Mouse (Mus musculus) cortical plate, adult 2 months (tissue): Measurements from ENCODE around the gene Lhx5.

Experiments
- CTCF ChIP-seq: fragments of 200-500 bp; IDR thresholded peaks from 2 replicates; pipeline ENCODE4 v1.5.1; 2011; ENCODE audit warnings: mild to moderate bottlenecking, control low read depth, low read length; ENCODE audit not compliant: insufficient read depth; ENCODE audit errors: extremely low read depth
- POLR2A ChIP-seq: fragments of 200-500 bp; IDR thresholded peaks from 2 replicates; pipeline ENCODE4 v1.6.1; 2011; ENCODE audit warnings: mild to moderate bottlenecking, low read length, control low read depth; ENCODE audit not compliant: insufficient read depth; ENCODE audit errors: extremely low read depth

DNA sequence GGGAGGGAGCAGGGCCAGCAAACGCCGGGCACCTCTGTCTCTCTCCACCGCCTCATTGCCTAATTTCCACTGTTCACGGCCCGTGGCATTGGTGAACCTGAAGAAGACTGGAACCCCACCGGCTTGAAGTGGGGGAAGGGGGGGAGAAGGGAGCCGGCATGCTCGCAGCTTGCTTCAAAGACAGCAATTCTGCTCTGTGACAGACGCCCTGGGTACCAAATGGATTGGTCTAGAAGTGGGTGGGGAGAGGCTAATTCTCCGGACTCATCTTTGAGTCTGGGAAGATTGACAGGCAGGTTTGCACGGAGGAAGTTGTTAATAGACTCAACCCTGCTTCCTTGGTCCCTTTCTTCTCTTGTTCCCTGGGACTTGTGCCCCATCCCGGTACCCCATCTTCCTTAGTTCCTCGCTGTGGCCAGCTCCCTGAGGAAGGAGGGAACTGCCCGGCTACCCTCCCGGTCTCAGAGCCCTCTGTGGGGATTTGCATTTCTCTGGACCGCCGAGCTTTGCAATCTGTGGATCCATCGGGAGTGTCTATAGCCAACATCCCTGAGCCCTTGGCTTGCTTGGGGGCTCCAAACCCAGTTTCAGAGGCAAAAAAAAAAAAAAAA, 5.5 kb downstream of the Lhx5 start:
- no peak for TF ChIP-seq POLR2A
- TF ChIP-seq CTCF, result no peak
